Mouse (Mus musculus) spleen, adult 2 months (tissue): ENCODE data around the gene Tmcc1.

Experiments used
- CTCF ChIP-seq: fragments of 200-500 bp; IDR thresholded peaks from 2 replicates; pipeline ENCODE4 v1.5.1; 2011; ENCODE audit warnings: mild to moderate bottlenecking, inconsistent platforms; ENCODE audit not compliant: insufficient read depth, insufficient read length, insufficient replicate concordance; ENCODE audit errors: extremely low read depth
- POLR2A ChIP-seq: fragments of 200-500 bp; IDR thresholded peaks from 2 replicates; pipeline ENCODE4 v1.6.1; 2011; ENCODE audit warnings: low read depth, low read length, inconsistent platforms

- no peak for TF ChIP-seq POLR2A
- TF ChIP-seq CTCF: no peak
Observed at GRCm38 (mm10) chr6:116006731-116007130, 186.6 kb downstream of the Tmcc1 start.
